Mouse (Mus musculus) CD4-positive, CD25-positive, alpha-beta regulatory T cell, adult 2 months (primary cell): ENCODE measurements around the gene Pop7.

Experiments
- DNase-seq: peaks from one replicate; pipeline ENCODE4 v3.0.0-alpha.2; 2012; ENCODE audit warnings: low read depth, low spot score

The Pop7 gene

DNA sequence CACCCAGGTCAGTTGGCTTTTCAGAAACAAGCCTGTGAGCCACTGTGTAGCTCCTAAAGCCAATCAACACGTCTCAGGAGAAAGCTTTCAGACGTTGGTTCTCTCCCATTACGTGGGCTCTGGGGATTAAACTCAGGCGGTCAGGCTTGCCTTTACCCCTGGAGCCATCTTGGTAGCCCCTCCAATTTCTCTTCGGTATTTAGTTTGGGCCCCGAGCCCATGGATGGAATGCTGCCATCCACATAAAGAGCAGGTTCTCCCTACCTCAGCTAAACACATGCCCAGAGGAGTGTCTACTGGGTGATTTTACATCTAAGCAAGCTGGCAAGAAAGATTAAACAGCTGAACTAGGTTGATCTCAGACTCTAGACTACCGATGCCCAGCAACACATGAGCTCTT, 2.1 kb downstream of the Pop7 start:
- DNase-seq, result no peak

- no peak for DNase-seq
These were observed 8.5 kb downstream of the Pop7 start for GRCm38 (mm10) chr5:137493831-137494230.

GRCm38 (mm10) chr5:137491559-137491958, 10.8 kb downstream of the Pop7 start:
- no peak for DNase-seq

- DNase-seq, result peak; percentile 44
These were observed 14.7 kb downstream of the Pop7 start for GRCm38 (mm10) chr5:137487616-137488015.

DNA sequence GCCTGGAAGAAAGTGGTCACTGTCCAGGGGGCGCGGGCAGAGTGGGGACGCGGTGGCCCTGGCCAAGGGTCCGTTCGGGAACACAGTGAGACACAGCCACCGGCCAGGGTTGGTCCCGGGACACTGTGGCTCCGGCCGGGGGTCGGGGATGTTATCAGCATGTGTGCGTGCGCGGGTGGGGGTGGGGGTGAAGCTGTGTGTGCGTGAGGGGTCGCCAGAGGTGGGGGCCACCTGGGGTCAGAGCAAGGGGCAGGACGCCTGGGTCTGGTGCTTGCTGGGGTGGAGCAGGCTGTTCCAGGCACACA, 16.5 kb downstream of the Pop7 start:
- DNase-seq, result no peak

- no peak for DNase-seq
These were observed 17.1 kb downstream of the Pop7 start for GRCm38 (mm10) chr5:137485071-137485850.

DNA sequence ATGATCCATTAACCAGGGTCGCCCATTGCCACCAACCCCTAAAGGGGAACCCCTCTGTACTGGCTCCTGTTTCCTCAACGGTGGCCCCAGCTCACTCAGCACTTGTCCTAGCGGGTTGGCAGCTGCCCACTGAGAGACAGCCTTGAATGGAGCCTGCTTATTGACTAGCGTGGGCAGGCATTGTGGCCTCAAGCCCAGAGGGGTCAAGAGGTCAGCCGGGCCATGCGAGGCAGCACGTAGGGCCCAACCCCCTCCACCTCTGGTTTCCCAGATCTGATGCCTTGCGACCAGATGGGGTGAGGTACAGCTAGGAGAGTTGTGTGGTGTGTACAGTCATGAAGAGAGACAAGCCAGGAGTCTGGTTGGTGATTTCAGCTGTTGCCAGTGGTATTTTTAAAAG, 20.4 kb downstream of the Pop7 start:
- DNase-seq, result no peak

DNA sequence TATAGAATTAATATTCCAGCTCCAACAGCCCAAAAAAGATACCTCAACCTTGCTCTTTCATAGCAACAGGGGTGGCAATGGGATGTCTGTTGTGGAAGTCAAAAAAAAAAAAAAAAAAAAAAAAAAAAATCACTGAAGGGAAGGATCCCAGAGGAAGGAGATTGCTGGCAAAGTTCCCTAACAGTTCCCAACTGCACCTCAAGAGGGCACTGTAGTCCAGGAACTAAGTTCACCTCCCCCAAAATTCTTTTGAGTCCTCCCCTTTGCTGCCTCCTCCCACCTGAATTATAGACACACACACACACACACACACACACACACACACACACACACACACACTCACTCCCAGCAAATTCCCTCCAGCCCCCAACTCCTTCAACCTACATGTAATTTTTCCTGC, 21.2 kb downstream of the Pop7 start:
- DNase-seq, result peak; percentile 70

DNA sequence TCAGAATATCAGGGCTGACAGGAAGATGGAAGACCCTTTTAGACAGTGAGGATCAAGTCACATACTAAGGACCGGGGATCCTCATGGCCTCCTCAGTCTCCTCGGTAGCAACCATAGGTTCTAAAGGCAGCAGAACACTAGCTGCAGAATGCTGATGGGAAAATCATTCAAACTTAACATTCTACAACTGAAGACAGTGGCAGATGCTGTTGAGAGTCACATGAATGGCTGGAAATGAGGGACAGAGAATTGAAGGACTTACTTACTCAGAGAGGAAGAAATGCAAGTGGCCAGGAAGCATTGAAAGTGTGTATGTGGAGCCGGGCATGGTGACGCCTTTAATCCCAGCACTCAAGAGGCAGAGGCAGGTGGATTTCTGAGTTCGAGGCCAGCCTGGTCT, 25.4 kb downstream of the Pop7 start, which contains the start of gene Zan:
TSS of gene Zan (minus strand) at position 101 of the 400 bp plus-strand sequence.
- DNase-seq, result no peak

- no peak for DNase-seq
These were observed 28.0 kb downstream of the Pop7 start for GRCm38 (mm10) chr5:137474351-137474750.

GRCm38 (mm10) chr5:137472252-137472904, 29.9 kb downstream of the Pop7 start:
- no peak for DNase-seq

DNA sequence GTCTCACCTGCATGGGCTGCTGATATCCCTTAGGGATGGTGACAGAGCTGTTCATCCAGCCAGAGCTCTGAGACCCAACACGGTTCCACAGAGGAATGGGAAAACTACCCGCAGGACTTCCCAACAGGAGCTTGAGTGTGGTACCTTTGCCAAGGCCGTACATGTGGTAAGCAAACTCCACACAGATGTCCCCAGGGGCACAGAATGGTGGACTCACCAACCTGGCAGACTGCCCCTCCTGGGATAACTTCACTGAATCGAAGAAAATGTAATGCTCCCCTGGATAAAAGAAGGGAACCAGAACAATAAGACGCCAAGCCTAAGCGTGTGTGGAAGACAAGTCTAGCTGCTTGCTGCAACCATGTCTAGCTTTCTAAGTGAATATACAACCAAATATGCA, 35.4 kb downstream of the Pop7 start:
- DNase-seq, result no peak

GRCm38 (mm10) chr5:137465049-137465448, 37.3 kb downstream of the Pop7 start:
- DNase-seq, result no peak

- DNase-seq, result no peak
These were observed 46.3 kb downstream of the Pop7 start for GRCm38 (mm10) chr5:137455866-137456591.

DNA sequence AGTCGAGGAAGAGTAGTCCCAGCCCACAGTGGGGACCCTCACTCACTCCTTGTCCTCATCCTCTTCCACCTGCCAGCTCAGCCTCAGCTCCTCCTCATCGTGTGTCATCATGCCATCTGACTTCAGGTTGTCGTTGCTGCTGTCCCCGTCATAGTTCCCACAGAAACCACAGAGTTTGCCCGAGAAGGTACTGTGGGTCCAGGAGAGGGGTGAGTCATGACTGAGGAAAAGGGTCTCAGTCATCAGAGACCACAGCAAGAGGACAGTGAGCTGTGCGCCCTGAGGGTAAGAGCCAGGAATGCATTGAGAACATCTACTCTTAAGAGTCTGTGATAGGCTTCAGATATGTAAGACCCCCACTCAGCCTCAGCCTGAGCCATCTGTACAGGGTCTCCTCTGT, 47.1 kb downstream of the Pop7 start:
- no peak for DNase-seq
